Mouse (Mus musculus) hindbrain, embryonic 12.5 days (tissue): ENCODE data around the gene Nfatc3. TPM values are rescaled to one million over a fixed set of nuclear protein-coding genes. Genes with fewer than 3 reads are reported as not detected.

Experiments used
- polyA plus RNA-seq: library from polyadenylated mRNA; unstranded; fragments of >200 nt; fragmentation: Nextera tagmentation; extraction: Ambion mirVana; gene quantifications from 2 replicates; pipeline ENCODE4 v1.2.1, GENCODE M21; 2016

Gene Nfatc3
- polyA plus RNA-seq, 1 experiment from 2014 or later: 6.7 TPM

Other genes with a start within 250 kb of the Nfatc3 start
- 12.8 and 14.6 TPM in 2 replicates for gene Ranbp10, start 231.5 kb upstream of the Nfatc3 start, polyA plus RNA-seq
- 0.84 and 1.5 TPM in 2 replicates for gene Tsnaxip1, start 231.1 kb upstream of the Nfatc3 start, polyA plus RNA-seq
- gene Cenpt, start 205.6 kb upstream of the Nfatc3 start, polyA plus RNA-seq: 63.8 and 64.5 TPM in 2 replicates
- gene Thap11, start 203.7 kb upstream of the Nfatc3 start, polyA plus RNA-seq: 74.3 and 77.8 TPM in 2 replicates
- gene Nutf2, start 198.3 kb upstream of the Nfatc3 start, polyA plus RNA-seq: 241 and 248 TPM in 2 replicates
- 69.3 and 72.1 TPM in 2 replicates for gene Edc4, start 178.0 kb upstream of the Nfatc3 start, polyA plus RNA-seq
- gene Nrn1l, start 165.3 kb upstream of the Nfatc3 start, polyA plus RNA-seq: 0.56 and 0.63 TPM in 2 replicates
- 22.4 and 28.7 TPM in 2 replicates for gene Pskh1, start 158.4 kb upstream of the Nfatc3 start, polyA plus RNA-seq
- gene Ctrl, start 125.0 kb upstream of the Nfatc3 start, polyA plus RNA-seq: 2.6 and 2.7 TPM in 2 replicates
- gene Psmb10, start 120.4 kb upstream of the Nfatc3 start, polyA plus RNA-seq: 27.3 and 30.2 TPM in 2 replicates
- 0.57 and 0.79 TPM in 2 replicates for gene Lcat, start 115.5 kb upstream of the Nfatc3 start, polyA plus RNA-seq
- 19.5 TPM in 2 replicates for gene Slc12a4, start 92.7 kb upstream of the Nfatc3 start, polyA plus RNA-seq
- gene Dpep3, start 79.4 kb upstream of the Nfatc3 start, polyA plus RNA-seq: not detected in 2 replicates
- 16.3 and 20.7 TPM in 2 replicates for gene Dus2, start 67.5 kb upstream of the Nfatc3 start, polyA plus RNA-seq
- not detected in 2 replicates for gene Dpep2nb, start 52.9 kb upstream of the Nfatc3 start, polyA plus RNA-seq
- gene Ddx28, start 47.0 kb upstream of the Nfatc3 start, polyA plus RNA-seq: 18.4 and 19.9 TPM in 2 replicates
- 2.6 and 2.9 TPM in 2 replicates for gene Esrp2, start 78.1 kb downstream of the Nfatc3 start, polyA plus RNA-seq
- gene Pla2g15, start 91.6 kb downstream of the Nfatc3 start, polyA plus RNA-seq: 18.2 and 20.1 TPM in 2 replicates
- gene Slc7a6, start 110.0 kb downstream of the Nfatc3 start, polyA plus RNA-seq: 55.8 and 60.8 TPM in 2 replicates
- 37.2 and 38.5 TPM in 2 replicates for gene Slc7a6os, start 152.1 kb downstream of the Nfatc3 start, polyA plus RNA-seq
- gene Prmt7, start 152.1 kb downstream of the Nfatc3 start, polyA plus RNA-seq: 50.9 and 53.0 TPM in 2 replicates